Mouse (Mus musculus): ENCODE measurements around the gene 4933417A18Rik. TPM values are rescaled to one million over a fixed set of nuclear protein-coding genes. Genes with fewer than 3 reads are reported as not detected.
"Not testable (repeated sequence)": the region's sequence is repeated elsewhere in the genome, so short reads cannot be mapped to it uniquely, and the experiment has no call there.

Gene 4933417A18Rik
- not detected for polyA plus RNA-seq (2012; fragmentation: generic; extraction: Trizol)
- long read RNA-seq, experiment 1: 0 reads
- long read RNA-seq, experiment 2: 0 reads

GRCm38 (mm10) chr13:34924210-34924609 is at the start of gene 4933417A18Rik, which contains the start of gene Fam217a:
Gene 4933417A18Rik, plus strand, starts transcription at chr13:34924409.
Gene Fam217a, minus strand, starts transcription at chr13:34924310.
- Histone ChIP-seq H3K4me3 (ENCODE audit: insufficient read depth, poor library complexity, severe bottlenecking) (no peak within 1 kb of the TSS), H3K79me3 (ENCODE audit: low read depth) (no peaks in the 10 kb centered on the region), H3ac (ENCODE audit: control insufficient read depth, insufficient read length, low read depth) (no peak within 1 kb of the TSS), H3K79me2 (ENCODE audit: control insufficient read depth, insufficient read depth) (no peaks in the 10 kb centered on the region), H3K27me3 (ENCODE audit: control insufficient read depth, insufficient read depth, insufficient read length) (peaks cover 3% of the 10 kb centered on the region), H3K36me3 (ENCODE audit: control insufficient read depth, insufficient read depth) (no peaks in the 10 kb centered on the region)
- TF ChIP-seq CEBPB (IDR thresholded peaks at IDR 0.05; ENCODE audit: low read depth): no peak
- no peak for TF ChIP-seq FOSL1 (IDR thresholded peaks at IDR 0.05; ENCODE audit: insufficient read depth, low read length, poor library complexity, severe bottlenecking)

- peaks cover 46% of the 10 kb centered on the region for H3K79me2 ChIP-seq (ENCODE audit: control insufficient read depth, insufficient read depth)
- H3ac ChIP-seq (ENCODE audit: control insufficient read depth, insufficient read length, low read depth); H3K36me3 ChIP-seq (ENCODE audit: control insufficient read depth, insufficient read depth); H3K27me3 ChIP-seq (ENCODE audit: control insufficient read depth, insufficient read depth, insufficient read length): not testable (repeated sequence)
- peak overlapping the region; percentile 83 for H3K4me3 ChIP-seq (ENCODE audit: insufficient read depth, poor library complexity, severe bottlenecking)
- peaks cover 40% of the 10 kb centered on the region for H3K79me3 ChIP-seq (ENCODE audit: low read depth)
Measured at GRCm38 (mm10) chr13:34874736-34875135, 49.5 kb upstream of the 4933417A18Rik start.

GRCm38 (mm10) chr13:34875166-34875710 is 49.0 kb upstream of the 4933417A18Rik start, which contains the start of gene Prpf4b:
Gene Prpf4b, plus strand, starts transcription at chr13:34875302.
- H3K36me3 ChIP-seq (ENCODE audit: control insufficient read depth, insufficient read depth): no peaks in the 10 kb centered on the region
- peak within 1 kb of the TSS; percentile 83 for H3K4me3 ChIP-seq (ENCODE audit: insufficient read depth, poor library complexity, severe bottlenecking)
- H3K27me3 ChIP-seq (ENCODE audit: control insufficient read depth, insufficient read depth, insufficient read length): no peaks in the 10 kb centered on the region
- peaks cover 51% of the 10 kb centered on the region for H3K79me2 ChIP-seq (ENCODE audit: control insufficient read depth, insufficient read depth)
- peak; percentile 44 for TF ChIP-seq MAX (IDR thresholded peaks at IDR 0.05)
- no peak for TF ChIP-seq CTCF (IDR thresholded peaks at IDR 0.05; ENCODE audit: control insufficient read depth, insufficient read depth, insufficient read length)
- H3K79me3 ChIP-seq (ENCODE audit: low read depth): peaks cover 45% of the 10 kb centered on the region
- peak within 1 kb of the TSS; percentile 95 for H3ac ChIP-seq (ENCODE audit: control insufficient read depth, insufficient read length, low read depth)

- H3K79me3 ChIP-seq (ENCODE audit: low read depth): peaks cover 51% of the 10 kb centered on the region
- H3K36me3 ChIP-seq (ENCODE audit: control insufficient read depth, insufficient read depth): no peaks in the 10 kb centered on the region
- peak overlapping the region; percentile 83 for H3K4me3 ChIP-seq (ENCODE audit: insufficient read depth, poor library complexity, severe bottlenecking)
- H3K27me3 ChIP-seq (ENCODE audit: control insufficient read depth, insufficient read depth, insufficient read length): no peaks in the 10 kb centered on the region
- peak overlapping the region; percentile 95 for H3ac ChIP-seq (ENCODE audit: control insufficient read depth, insufficient read length, low read depth)
- TF ChIP-seq MYOD1 (IDR thresholded peaks at IDR 0.05; ENCODE audit: control insufficient read depth, insufficient read length, low read depth) (no peak), CEBPB (IDR thresholded peaks at IDR 0.05; ENCODE audit: low read depth) (no peak), CTCF (IDR thresholded peaks at IDR 0.05; ENCODE audit: control insufficient read depth, insufficient read depth, insufficient read length) (peak; percentile 78), FOSL1 (IDR thresholded peaks at IDR 0.05; ENCODE audit: insufficient read depth, low read length, poor library complexity, severe bottlenecking) (no peak), USF1 (IDR thresholded peaks at IDR 0.05; ENCODE audit: low read depth) (no peak), MAX (IDR thresholded peaks at IDR 0.05) (peak; percentile 6), MYOG (IDR thresholded peaks at IDR 0.05; ENCODE audit: control insufficient read depth, extremely low read depth, insufficient read length) (no peak)
- H3K79me2 ChIP-seq (ENCODE audit: control insufficient read depth, insufficient read depth): peaks cover 57% of the 10 kb centered on the region
Measured at GRCm38 (mm10) chr13:34875741-34876445, 48.3 kb upstream of the 4933417A18Rik start.

GRCm38 (mm10) chr13:34876481-34876880 is 47.7 kb upstream of the 4933417A18Rik start:
- peak overlapping the region; percentile 83 for H3K4me3 ChIP-seq (ENCODE audit: insufficient read depth, poor library complexity, severe bottlenecking)
- TF ChIP-seq CTCF (IDR thresholded peaks at IDR 0.05; ENCODE audit: control insufficient read depth, insufficient read depth, insufficient read length) (no peak), MAX (IDR thresholded peaks at IDR 0.05) (no peak), MYOG (IDR thresholded peaks at IDR 0.05; ENCODE audit: control insufficient read depth, extremely low read depth, insufficient read length) (no peak), MYOD1 (IDR thresholded peaks at IDR 0.05; ENCODE audit: control insufficient read depth, insufficient read length, low read depth) (no peak), FOSL1 (IDR thresholded peaks at IDR 0.05; ENCODE audit: insufficient read depth, low read length, poor library complexity, severe bottlenecking) (no peak), USF1 (IDR thresholded peaks at IDR 0.05; ENCODE audit: low read depth) (no peak), CEBPB (IDR thresholded peaks at IDR 0.05; ENCODE audit: low read depth) (no peak)
- H3ac ChIP-seq (ENCODE audit: control insufficient read depth, insufficient read length, low read depth): no peak overlapping the region
- peaks cover 63% of the 10 kb centered on the region for H3K79me2 ChIP-seq (ENCODE audit: control insufficient read depth, insufficient read depth)
- peaks cover 57% of the 10 kb centered on the region for H3K79me3 ChIP-seq (ENCODE audit: low read depth)
- peaks cover 4% of the 10 kb centered on the region for H3K36me3 ChIP-seq (ENCODE audit: control insufficient read depth, insufficient read depth)
- no peaks in the 10 kb centered on the region for H3K27me3 ChIP-seq (ENCODE audit: control insufficient read depth, insufficient read depth, insufficient read length)

- peaks cover 97% of the 10 kb centered on the region for H3K36me3 ChIP-seq (ENCODE audit: control insufficient read depth, insufficient read depth)
- H3ac ChIP-seq (ENCODE audit: control insufficient read depth, insufficient read length, low read depth): no peak overlapping the region
- no peaks in the 10 kb centered on the region for H3K27me3 ChIP-seq (ENCODE audit: control insufficient read depth, insufficient read depth, insufficient read length)
- H3K79me2 ChIP-seq (ENCODE audit: control insufficient read depth, insufficient read depth): no peaks in the 10 kb centered on the region
- TF ChIP-seq FOSL1 (IDR thresholded peaks at IDR 0.05; ENCODE audit: insufficient read depth, low read length, poor library complexity, severe bottlenecking): no peak
- no peak for TF ChIP-seq MYOG (IDR thresholded peaks at IDR 0.05; ENCODE audit: control insufficient read depth, extremely low read depth, insufficient read length)
- no peak for TF ChIP-seq CTCF (IDR thresholded peaks at IDR 0.05; ENCODE audit: control insufficient read depth, insufficient read depth, insufficient read length)
- no peak for TF ChIP-seq CEBPB (IDR thresholded peaks at IDR 0.05; ENCODE audit: low read depth)
- no peak for TF ChIP-seq USF1 (IDR thresholded peaks at IDR 0.05; ENCODE audit: low read depth)
- no peak for TF ChIP-seq MYOD1 (IDR thresholded peaks at IDR 0.05; ENCODE audit: control insufficient read depth, insufficient read length, low read depth)
- no peak for TF ChIP-seq MAX (IDR thresholded peaks at IDR 0.05)
- no peaks in the 10 kb centered on the region for H3K79me3 ChIP-seq (ENCODE audit: low read depth)
- no peak overlapping the region for H3K4me3 ChIP-seq (ENCODE audit: insufficient read depth, poor library complexity, severe bottlenecking)
Measured at GRCm38 (mm10) chr13:34892871-34893270, 31.3 kb upstream of the 4933417A18Rik start.
